ENCODE assay signal across 1 mouse cellular context in the genomic region with DNA sequence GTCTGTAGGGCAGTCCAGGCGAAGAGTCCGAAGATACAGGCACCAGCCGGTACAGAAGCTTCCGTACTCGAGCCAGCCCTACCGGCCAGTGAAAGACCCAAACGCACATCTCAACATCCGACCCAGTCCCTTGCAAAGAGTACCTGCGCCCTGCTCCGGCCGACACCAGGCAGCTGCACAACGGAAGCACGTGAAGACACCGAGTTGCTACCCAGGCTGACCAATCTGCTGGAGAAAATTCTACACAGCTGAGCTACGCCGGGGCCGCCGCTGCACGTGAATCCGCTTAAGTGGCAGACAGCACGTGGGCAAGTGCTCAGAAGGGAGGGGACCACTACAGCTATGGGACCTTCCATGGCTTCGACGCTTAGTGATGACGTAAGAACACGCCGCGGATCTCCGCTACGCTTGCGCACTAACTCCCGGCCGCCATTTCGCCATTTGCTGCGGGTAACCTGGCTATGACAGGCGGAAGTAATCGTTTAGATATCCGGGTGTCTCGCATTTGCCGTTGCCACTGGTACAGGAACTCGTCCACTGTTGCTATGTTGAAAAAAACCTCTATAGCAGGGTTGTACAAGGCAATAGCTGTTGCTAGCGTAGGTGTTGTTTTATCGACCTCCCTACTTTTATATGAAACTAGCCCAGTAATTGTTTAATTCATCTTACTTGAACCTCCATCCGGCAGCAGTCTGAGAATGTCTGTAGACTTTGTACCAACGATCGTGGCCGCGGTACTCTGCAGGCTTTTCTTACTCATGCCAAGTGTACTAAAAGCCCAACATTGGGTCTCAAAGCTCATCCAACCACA.
TF ChIP-seq lines count a peak whose summit lies in the region.

TSS of gene Nat10 (minus strand) at position 365 of the 811 bp plus-strand sequence.

TF ChIP-seq in CH12.LX, 34 proteins besides CTCF, POLR2A, EP300 and RAD21 (continued from another document):
- TF ChIP-seq MEF2A (IDR thresholded peaks at IDR 0.05; ENCODE audit: borderline replicate concordance, low read depth, low read length) (peak; percentile 82), BHLHE40 (IDR thresholded peaks at IDR 0.05; ENCODE audit: low read depth, low read length) (peak; percentile 100), MXI1 (IDR thresholded peaks at IDR 0.05; ENCODE audit: low read depth, low read length) (peak; percentile 100), ZKSCAN1 (IDR thresholded peaks at IDR 0.05; ENCODE audit: borderline replicate concordance, low read depth, low read length) (peak; percentile 21; the same call in 1 of the 2 replicates), NRF1 (IDR thresholded peaks at IDR 0.05; ENCODE audit: low read depth, low read length) (peak; percentile 95), NELFE (IDR thresholded peaks at IDR 0.05; ENCODE audit: low read depth, low read length) (peak; percentile 44; the same call in 1 of the 2 replicates), MAFK (IDR thresholded peaks at IDR 0.05; ENCODE audit: insufficient replicate concordance, low read length) (no peak), HCFC1 (IDR thresholded peaks at IDR 0.05; ENCODE audit: low read depth, low read length) (peak; percentile 95), RCOR1 (conservative IDR thresholded peaks at IDR 0.05; ENCODE audit: low read depth, low read length) (no peak; the same call in 1 of the 2 replicates), KAT2A (IDR thresholded peaks at IDR 0.05; ENCODE audit: insufficient replicate concordance, low read length) (peak; percentile 94), POLR2AphosphoS2 (IDR thresholded peaks at IDR 0.05; ENCODE audit: low read depth, low read length) (peak; percentile 99), TCF12 (IDR thresholded peaks at IDR 0.05; ENCODE audit: low read depth, low read length) (peak; percentile 67), ZMIZ1 (IDR thresholded peaks at IDR 0.05; ENCODE audit: low read depth, low read length) (peak; percentile 81), GABPA (IDR thresholded peaks at IDR 0.05; ENCODE audit: insufficient replicate concordance, low read depth, low read length) (peak; percentile 50; the same call in 1 of the 2 replicates), ELF1 (IDR thresholded peaks at IDR 0.05; ENCODE audit: low read depth, low read length) (peak; percentile 91), SMC3 (IDR thresholded peaks at IDR 0.05; ENCODE audit: low read depth, low read length) (no peak; the same call in 1 of the 2 replicates), CHD1 (IDR thresholded peaks at IDR 0.05; ENCODE audit: low read depth, low read length) (no peak), ZC3H11A (IDR thresholded peaks at IDR 0.05; ENCODE audit: low read depth, low read length) (0 out of 2 replicates have a peak, but pooled peaks have one; percentile 10), TBP (conservative IDR thresholded peaks at IDR 0.05; ENCODE audit: low read depth, low read length) (peak; percentile 81), CHD2 (IDR thresholded peaks at IDR 0.05; ENCODE audit: low read length) (peak; percentile 91), USF1 (IDR thresholded peaks at IDR 0.05; ENCODE audit: low read depth, low read length) (peak; percentile 69), MAX (IDR thresholded peaks at IDR 0.05; ENCODE audit: low read length) (peak; percentile 99)
TF ChIP-seq in CH12.LX: peak in this region for 28.
